Mouse (Mus musculus) cortical plate, adult 2 months (tissue): ENCODE measurements around the gene Rgl2.

ENCODE experiments used
- CTCF ChIP-seq: fragments of 200-500 bp; IDR thresholded peaks from 2 replicates; pipeline ENCODE4 v1.5.1; 2011; ENCODE audit warnings: mild to moderate bottlenecking, control low read depth, low read length; ENCODE audit not compliant: insufficient read depth; ENCODE audit errors: extremely low read depth
- POLR2A ChIP-seq: fragments of 200-500 bp; IDR thresholded peaks from 2 replicates; pipeline ENCODE4 v1.6.1; 2011; ENCODE audit warnings: mild to moderate bottlenecking, low read length, control low read depth; ENCODE audit not compliant: insufficient read depth; ENCODE audit errors: extremely low read depth

DNA sequence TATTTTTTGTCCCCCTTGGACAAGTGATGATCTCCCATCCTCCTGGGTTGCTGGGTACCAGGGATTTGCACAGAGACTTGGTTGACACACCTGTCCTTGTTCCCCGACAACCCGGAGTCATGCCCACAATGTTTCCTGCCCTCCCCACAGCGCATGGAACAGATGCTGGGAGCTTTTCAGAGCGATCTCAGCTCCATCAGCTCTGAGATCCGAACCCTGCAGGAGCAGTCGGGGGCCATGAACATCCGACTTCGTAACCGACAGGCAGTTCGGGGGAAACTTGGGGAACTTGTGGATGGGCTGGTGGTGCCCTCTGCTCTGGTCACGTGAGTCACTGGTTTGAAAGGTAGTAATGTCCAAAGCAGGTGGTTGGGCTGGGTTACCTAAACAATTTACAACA lies 29.1 kb downstream of the Rgl2 start:
- no peak for TF ChIP-seq POLR2A
- TF ChIP-seq CTCF, result no peak
